Mouse (Mus musculus) liver, postnatal 0 days (tissue): ENCODE measurements around the gene Rack1.
A peak's percentile ranks its signal among the peaks of the same experiment; 100 is the strongest.

Experiments used
- CTCF ChIP-seq: sonication (generic); IDR thresholded peaks from 2 replicates; pipeline ENCODE4 v1.5.1; 2016; ENCODE audit warnings: antibody characterized with exemption, low read depth
- EP300 ChIP-seq: IDR thresholded peaks from 2 replicates; pipeline ENCODE4 v1.6.1; 2016; ENCODE audit warnings: antibody characterized with exemption, low read depth, mild to moderate bottlenecking

- TF ChIP-seq CTCF: peak; percentile 37
- TF ChIP-seq EP300: no peak
These were observed 3.8 kb upstream of the Rack1 start for GRCm38 (mm10) chr11:48796290-48796689.
